Mouse (Mus musculus) G1E (cell line): ENCODE results near the gene Myh14.

Source experiments
- CTCF ChIP-seq: IDR thresholded peaks from 2 replicates; pipeline ENCODE4 v1.5.1; 2012; ENCODE audit warnings: low read depth, low read length, inconsistent platforms, mixed read lengths
- GATA1 ChIP-seq: IDR thresholded peaks from 2 replicates; pipeline ENCODE4 v1.6.1; 2012; ENCODE audit warnings: borderline replicate concordance, low read length, inconsistent platforms, mixed read lengths
- POLR2AphosphoS5 ChIP-seq: IDR thresholded peaks from 2 replicates; pipeline ENCODE4 v1.6.1; 2012; ENCODE audit warnings: low read depth, low read length, inconsistent platforms; ENCODE audit not compliant: insufficient replicate concordance
- TAL1 ChIP-seq: conservative IDR thresholded peaks from 2 replicates; pipeline ENCODE4 v1.6.1; 2012; ENCODE audit warnings: low read depth, low read length, inconsistent platforms, mixed read lengths

DNA sequence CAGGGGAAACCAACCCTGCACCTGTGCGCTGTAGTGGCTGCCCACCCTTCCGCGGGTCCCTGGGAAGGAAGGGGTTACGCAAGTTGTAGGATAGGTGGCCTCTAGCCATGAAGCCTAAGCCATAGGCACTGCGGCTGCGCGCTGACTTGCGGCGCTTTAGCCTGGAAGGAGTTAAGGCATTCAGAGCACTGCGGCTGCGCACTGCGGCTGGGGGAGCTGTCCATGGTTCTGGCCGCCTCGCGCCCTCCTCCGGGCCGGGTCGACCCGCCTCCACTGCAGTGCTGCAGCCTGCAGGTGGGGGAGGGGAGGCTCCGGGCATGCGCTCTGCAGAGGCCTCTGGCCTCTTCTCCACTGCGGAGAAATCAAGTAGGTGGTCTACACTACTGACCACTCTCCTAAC lies 76.9 kb downstream of the Myh14 start:
- TF ChIP-seq CTCF (no peak), POLR2AphosphoS5 (no peak), GATA1 (no peak), TAL1 (no peak)
